Mouse (Mus musculus) right cerebral cortex, adult 18-20 months (tissue): Measurements from ENCODE around the gene Sapcd1.
A peak's percentile ranks its signal among the peaks of the same experiment; 100 is the strongest.
"Not testable (repeated sequence)": the region's sequence is repeated elsewhere in the genome, so short reads cannot be mapped to it uniquely, and the experiment has no call there.

Source experiments
- DNase-seq: peaks from one replicate; pipeline ENCODE4 v3.0.0; 2022; ENCODE audit warnings: mixed read lengths

The Sapcd1 gene

GRCm38 (mm10) chr17:35028315-35028714 is 499 bp upstream of the Sapcd1 start:
- no peak for DNase-seq

DNA sequence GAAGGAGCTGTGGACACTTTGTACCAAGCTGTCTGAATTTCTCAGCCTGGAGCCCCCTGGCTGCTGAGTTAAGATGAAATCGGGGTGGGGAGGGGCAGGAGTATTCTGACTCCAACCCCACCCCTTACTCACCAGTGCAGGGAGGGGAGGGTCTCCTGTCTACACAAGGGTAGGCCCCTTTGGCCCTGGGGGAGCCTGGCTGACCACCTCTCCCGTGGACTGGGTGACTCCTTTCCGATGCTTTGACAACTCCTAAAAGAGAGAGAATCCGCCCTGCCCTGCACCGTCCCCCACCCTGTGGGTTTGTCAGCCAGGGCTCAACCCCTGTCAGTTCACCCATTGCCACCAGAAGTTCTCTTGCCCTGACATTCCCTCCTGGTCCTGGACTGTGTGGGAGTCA is 1.6 kb downstream of the Sapcd1 start:
- no peak for DNase-seq

DNA sequence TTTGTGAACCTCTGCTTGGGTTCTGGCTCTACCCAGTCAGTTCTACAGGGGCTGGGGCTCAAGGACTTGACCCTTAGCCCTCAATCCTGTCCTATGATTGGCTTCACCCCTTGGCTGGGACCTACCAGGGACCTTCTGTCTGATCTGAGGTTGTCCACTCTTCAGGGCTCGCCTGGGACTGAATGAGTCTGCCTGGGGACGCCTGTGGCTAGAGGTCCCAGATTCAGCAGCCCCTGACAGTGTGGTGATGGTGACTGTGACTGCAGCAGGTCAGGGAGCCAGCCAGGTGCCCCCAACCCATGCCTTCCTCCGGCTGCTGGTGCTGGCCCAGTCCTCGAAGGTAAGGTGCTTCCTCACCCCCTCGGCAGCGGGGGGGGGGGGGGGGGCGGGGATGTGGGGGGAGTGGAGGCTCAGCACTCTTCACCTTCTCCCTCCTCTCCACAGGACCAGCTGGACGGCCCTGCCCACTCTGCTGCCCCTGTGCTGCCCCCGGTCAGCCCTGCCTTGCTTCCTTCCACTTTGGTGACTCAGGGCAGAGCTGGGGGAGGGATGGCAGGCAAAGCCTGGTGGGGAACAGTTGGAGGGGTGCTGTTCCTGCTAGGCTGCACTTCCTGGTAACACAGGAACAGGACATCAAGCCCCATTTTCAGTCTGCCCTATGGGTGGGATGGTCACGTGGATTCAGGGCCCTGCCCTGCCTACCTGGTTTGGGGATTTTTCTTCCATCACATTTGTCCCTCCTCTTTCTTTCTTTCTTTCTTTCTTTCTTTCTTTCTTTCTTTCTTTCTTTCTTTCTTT is 2.9 kb downstream of the Sapcd1 start:
- no peak for DNase-seq

- DNase-seq = no peak
Measured at GRCm38 (mm10) chr17:35024261-35024660, 3.6 kb downstream of the Sapcd1 start.

GRCm38 (mm10) chr17:35023756-35024155 is 4.1 kb downstream of the Sapcd1 start:
- DNase-seq = no peak

DNA sequence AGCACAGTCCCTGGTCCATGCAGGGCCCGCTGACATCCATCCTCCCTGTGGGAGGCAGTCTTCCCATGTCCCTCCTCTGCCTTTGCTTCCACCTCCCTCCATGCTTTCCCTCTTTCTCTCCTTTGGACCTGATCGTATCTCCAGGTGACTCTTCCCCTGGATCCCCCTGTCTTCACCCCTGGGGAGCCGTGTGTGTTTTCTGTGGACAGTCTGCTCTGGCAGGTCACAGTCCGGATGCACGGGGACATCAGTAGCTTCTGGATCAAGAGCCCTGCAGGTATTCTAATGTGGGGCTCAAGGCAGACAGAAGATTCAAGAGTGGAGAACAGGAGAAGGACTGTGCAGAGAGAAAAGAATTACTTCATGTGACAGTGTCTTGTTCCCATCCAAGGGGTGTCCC is 4.6 kb downstream of the Sapcd1 start:
- DNase-seq = no peak

DNA sequence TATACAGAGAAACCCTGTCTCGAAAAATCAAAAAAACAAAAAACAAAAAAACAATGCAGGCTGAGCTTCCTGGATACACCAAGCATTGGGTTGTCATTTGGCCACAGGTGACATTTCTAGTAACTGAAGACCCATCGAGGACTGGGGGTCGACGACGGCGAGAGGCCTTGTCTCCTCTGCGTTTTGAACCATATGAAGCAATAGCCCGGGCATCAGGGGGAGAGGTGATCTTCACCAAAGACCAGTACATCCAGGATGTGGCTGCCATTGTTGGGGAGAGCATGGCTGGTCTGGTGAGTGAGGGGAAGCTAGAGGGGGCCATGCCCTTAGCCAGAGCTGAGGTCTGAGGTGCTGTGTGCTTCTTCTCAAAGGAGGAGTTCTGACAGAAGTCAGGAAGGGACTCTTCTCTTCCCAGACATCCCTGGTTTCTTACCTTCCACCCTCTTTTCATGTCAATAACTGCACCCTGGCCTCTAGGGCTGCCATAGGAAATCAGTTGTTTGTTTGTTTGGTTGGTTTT is 5.2 kb downstream of the Sapcd1 start:
- no peak for DNase-seq

- no peak for DNase-seq
Measured at GRCm38 (mm10) chr17:35021842-35022477, 5.9 kb downstream of the Sapcd1 start.

- DNase-seq = peak; percentile 83
Measured at GRCm38 (mm10) chr17:35021163-35021808, 6.5 kb downstream of the Sapcd1 start.

GRCm38 (mm10) chr17:35020551-35020950 is 7.3 kb downstream of the Sapcd1 start:
- no peak for DNase-seq

DNA sequence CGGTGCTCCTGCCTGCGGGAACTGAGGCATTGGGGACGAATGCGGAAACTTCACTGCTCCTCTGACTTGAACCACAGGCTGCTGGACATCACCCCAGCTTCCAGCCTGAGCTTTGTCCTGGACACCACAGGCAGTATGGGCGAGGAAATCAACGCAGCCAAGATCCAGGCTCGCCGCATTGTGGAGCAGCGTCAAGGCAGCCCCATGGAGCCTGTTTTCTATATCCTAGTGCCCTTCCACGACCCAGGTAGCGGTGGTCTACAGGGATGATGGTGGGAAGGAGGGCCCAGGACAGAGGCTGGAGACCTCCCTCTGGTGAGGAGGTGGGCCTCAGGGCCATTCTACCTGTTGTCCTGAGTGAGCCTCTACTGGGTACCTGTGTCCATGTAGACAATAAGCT is 7.9 kb downstream of the Sapcd1 start:
- no peak for DNase-seq

GRCm38 (mm10) chr17:35018171-35018570 is 9.6 kb downstream of the Sapcd1 start:
- DNase-seq = no peak

DNA sequence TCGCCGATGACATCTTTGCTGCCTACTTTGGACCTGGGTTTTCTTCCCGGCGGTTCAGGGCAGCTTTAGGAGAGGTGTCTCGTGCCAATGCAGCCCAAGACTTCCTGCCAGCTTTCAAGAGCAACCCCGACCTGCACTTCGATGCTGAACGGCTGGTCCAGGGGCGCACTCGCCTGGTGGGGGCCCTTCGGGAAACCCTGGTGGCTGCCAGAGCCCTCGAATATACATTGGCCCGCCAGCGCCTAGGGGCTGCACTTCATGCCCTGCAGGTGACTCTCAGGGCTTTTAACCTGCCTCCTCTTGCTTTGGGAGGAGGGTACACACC is 10.1 kb downstream of the Sapcd1 start:
- no peak for DNase-seq

GRCm38 (mm10) chr17:35016791-35017705 is 10.8 kb downstream of the Sapcd1 start:
- DNase-seq = no peak

DNA sequence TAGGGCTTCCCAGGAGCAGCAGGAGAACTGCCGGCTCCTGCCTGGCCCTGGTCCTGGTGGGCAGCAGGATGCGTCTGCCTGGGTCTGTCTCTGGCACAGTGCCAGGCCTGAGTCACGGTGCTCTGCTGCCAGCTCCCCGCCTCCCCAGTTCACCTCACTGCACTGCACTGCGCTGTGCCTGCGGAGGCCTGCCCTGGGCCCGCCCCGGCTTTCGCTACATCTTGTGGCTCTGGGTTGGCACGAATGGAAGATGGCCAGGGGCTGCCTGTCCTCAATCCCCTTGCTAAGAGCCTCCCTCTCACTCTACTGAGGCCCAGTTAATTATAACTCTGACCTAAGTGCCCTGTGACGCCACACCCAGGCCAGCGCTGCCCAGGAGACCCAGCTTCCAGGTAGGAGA is 11.4 kb downstream of the Sapcd1 start, which contains the start of gene Vwa7:
Gene Vwa7 (plus strand): TSS at position 204 of the 400 bp plus-strand sequence.
- no peak for DNase-seq

DNA sequence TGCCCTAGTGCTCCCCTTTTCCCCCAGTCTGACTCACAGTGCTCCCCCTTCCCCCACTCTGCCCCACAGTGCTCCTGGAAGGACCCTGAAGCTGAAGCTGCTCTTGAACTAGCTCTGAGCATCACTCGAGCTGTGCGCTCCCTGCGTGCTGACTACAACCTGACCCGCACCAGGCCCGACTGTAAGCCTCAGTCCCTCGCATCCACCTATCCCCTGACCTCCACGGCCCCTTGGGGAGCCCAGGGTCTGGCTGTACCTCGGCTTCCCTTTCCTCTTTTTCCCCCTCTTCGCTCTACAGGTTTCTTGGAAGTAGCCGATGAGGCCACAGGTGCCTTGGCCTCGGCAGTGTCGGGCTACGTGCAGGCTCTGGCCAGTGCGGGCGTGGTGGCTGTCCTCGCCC is 12.5 kb downstream of the Sapcd1 start:
- DNase-seq = no peak

- no peak for DNase-seq
Measured at GRCm38 (mm10) chr17:35013221-35013620, 14.6 kb downstream of the Sapcd1 start.

GRCm38 (mm10) chr17:35012430-35012829 is 15.4 kb downstream of the Sapcd1 start:
- DNase-seq = no peak

GRCm38 (mm10) chr17:35011440-35011839 is 16.4 kb downstream of the Sapcd1 start:
- no peak for DNase-seq

- DNase-seq = no peak
Measured at GRCm38 (mm10) chr17:35009586-35009985, 18.2 kb downstream of the Sapcd1 start.

GRCm38 (mm10) chr17:35007387-35007991 is 20.3 kb downstream of the Sapcd1 start:
- DNase-seq = no peak

GRCm38 (mm10) chr17:35005902-35006301 is 21.9 kb downstream of the Sapcd1 start:
- DNase-seq = not testable (repeated sequence)
